Mouse (Mus musculus): Measurements from ENCODE around the gene Cebpb. TPM values are rescaled to one million over a fixed set of nuclear protein-coding genes. Genes with fewer than 3 reads are reported as not detected.

Cebpb gene
- total and polyA plus RNA-seq, 2 experiments from 2014 or later = 4.3 to 5.7 TPM

DNA sequence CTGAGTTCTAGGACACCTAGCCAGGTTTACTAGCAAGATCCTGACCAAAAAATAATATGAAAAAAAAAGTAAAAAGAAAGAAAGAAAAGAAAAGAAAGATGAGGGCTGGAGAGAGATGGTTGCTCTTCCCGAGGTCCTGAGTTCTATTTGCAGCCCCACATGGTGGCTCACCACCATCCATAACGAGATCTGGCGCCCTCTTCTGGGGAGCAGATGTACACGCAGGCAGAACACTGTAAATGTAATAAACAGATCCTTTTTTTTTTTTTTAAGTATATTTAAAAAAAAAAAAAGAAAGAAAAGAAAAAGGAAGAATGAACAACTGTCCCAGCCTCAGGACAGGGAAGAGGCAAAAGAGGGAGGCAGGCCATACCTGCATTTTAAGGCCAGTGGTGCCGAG is 10.1 kb upstream of the Cebpb start:
- Histone ChIP-seq H3K36me3 (ENCODE audit: insufficient read depth) (no peaks in the 10 kb centered on the region), H3K27me3 (ENCODE audit: insufficient read depth, low read length) (no peaks in the 10 kb centered on the region), H3K4me3 (ENCODE audit: low read depth, low read length) (no peak overlapping the region), H3K27ac (ENCODE audit: low read depth, low read length) (no peak overlapping the region), H3K4me2 (ENCODE audit: low read depth) (no peak overlapping the region), H3K9ac (no peak overlapping the region), H3K4me1 (ENCODE audit: insufficient read depth) (no peaks in the 10 kb centered on the region), H3K9me3 (ENCODE audit: low read length) (no peaks in the 10 kb centered on the region)
- no peak for DNase-seq
- 47% methylated on average over 5 of the region's 5 CpGs for WGBS
- ATAC-seq = no peak
- TF ChIP-seq CTCF (IDR thresholded peaks at IDR 0.05; ENCODE audit: low read depth) = peak; percentile 37; the same call in 1 of the 2 replicates

DNA sequence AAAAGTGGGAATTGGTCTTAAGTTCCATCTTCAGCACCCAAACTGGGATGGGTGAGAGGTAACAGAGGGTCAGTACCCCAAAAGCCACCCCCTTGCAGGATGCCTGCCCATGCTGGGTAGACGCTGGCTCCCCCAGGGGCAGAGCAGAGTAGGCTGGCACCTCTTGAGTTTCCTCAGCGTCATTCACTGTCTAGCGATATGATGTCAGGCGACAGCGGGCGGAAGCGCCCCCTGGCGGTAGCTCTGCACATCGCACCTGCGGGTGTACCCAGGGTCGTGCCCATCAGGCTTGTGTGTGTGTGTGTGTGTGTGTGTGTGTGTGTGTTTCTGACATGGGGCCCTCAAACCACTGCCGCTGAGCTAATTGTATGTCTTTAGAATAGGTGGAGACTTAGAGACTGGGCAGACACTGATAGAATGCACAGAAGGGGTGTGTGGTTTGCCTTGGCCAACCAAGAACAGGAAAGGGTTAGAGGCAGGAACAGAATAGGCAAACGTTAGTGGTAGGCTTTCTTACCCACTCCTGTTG is 8.7 kb upstream of the Cebpb start:
- 3% methylated on average over 13 of the region's 13 CpGs for WGBS
- no peak overlapping the region for H3K4me2 ChIP-seq (ENCODE audit: low read depth)
- ATAC-seq (peak; percentile 87), DNase-seq (peak; percentile 82)
- no peak overlapping the region for H3K27ac ChIP-seq (ENCODE audit: low read depth, low read length)
- no peak overlapping the region for H3K4me3 ChIP-seq (ENCODE audit: low read depth, low read length)
- H3K9ac ChIP-seq = no peak overlapping the region
- TF ChIP-seq CTCF (IDR thresholded peaks at IDR 0.05; ENCODE audit: low read depth) = peak; percentile 96
- H3K9me3 ChIP-seq (ENCODE audit: low read length) = no peaks in the 10 kb centered on the region
- H3K4me1 ChIP-seq (ENCODE audit: insufficient read depth) = no peaks in the 10 kb centered on the region
- H3K27me3 ChIP-seq (ENCODE audit: insufficient read depth, low read length) = no peaks in the 10 kb centered on the region
- H3K36me3 ChIP-seq (ENCODE audit: insufficient read depth) = no peaks in the 10 kb centered on the region

DNA sequence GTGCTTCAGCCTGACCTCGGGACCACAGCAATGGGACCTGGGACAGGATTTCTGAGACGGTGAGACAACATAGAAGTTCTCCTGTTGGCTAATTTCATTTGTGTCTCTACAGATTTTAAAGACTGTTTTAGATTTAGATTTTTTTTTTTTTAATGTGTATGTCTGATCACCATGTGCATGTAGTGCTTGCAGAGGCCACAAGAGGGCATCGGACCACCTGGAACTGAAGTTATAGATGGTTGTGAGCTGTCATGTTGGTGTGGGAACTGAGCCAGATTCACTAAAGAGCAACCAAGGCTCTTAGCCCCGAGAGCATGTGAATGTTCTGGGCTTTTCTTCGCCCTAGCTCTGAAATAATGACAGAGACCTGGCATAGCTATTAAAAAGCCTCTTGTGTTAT is 8.1 kb upstream of the Cebpb start:
- Histone ChIP-seq H3K9me3 (ENCODE audit: low read length) (no peaks in the 10 kb centered on the region), H3K9ac (no peak overlapping the region), H3K4me2 (ENCODE audit: low read depth) (no peak overlapping the region), H3K4me3 (ENCODE audit: low read depth, low read length) (no peak overlapping the region), H3K27ac (ENCODE audit: low read depth, low read length) (no peak overlapping the region), H3K27me3 (ENCODE audit: insufficient read depth, low read length) (no peaks in the 10 kb centered on the region), H3K36me3 (ENCODE audit: insufficient read depth) (no peaks in the 10 kb centered on the region), H3K4me1 (ENCODE audit: insufficient read depth) (no peaks in the 10 kb centered on the region)
- TF ChIP-seq CTCF (IDR thresholded peaks at IDR 0.05; ENCODE audit: low read depth) = peak; percentile 66
- ATAC-seq = no peak
- WGBS = 45% methylated on average over 5 of the region's 5 CpGs
- DNase-seq = peak; percentile 57

DNA sequence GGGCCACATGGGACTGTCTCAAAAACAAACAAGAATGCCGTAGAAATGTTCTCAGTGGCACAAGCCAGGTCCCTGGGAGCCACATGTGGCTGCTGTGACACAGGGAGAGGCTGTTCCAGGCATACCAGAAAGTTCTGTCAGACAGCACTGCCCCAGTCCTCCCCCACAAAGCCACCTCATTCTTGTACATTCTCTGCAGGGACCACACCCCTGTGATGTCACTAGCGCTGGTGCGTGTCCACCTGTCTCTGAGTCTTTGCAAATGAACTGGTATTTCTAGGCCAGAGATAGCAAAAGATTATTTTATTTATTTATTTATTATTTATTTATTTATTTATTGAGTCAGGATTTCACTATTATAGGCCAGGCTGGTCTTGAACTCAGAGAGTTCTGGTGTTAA is 5.0 kb upstream of the Cebpb start:
- Histone ChIP-seq H3K27me3 (ENCODE audit: insufficient read depth, low read length) (no peaks in the 10 kb centered on the region), H3K4me3 (ENCODE audit: low read depth, low read length) (no peak overlapping the region), H3K4me2 (ENCODE audit: low read depth) (no peak overlapping the region), H3K36me3 (ENCODE audit: insufficient read depth) (no peaks in the 10 kb centered on the region), H3K4me1 (ENCODE audit: insufficient read depth) (no peaks in the 10 kb centered on the region), H3K9me3 (ENCODE audit: low read length) (no peaks in the 10 kb centered on the region), H3K9ac (no peak overlapping the region), H3K27ac (ENCODE audit: low read depth, low read length) (no peak overlapping the region)
- 88% methylated on average over 3 of the region's 3 CpGs for WGBS
- no peak for ATAC-seq
- DNase-seq = no peak
- no peak for TF ChIP-seq CTCF (IDR thresholded peaks at IDR 0.05; ENCODE audit: low read depth)

DNA sequence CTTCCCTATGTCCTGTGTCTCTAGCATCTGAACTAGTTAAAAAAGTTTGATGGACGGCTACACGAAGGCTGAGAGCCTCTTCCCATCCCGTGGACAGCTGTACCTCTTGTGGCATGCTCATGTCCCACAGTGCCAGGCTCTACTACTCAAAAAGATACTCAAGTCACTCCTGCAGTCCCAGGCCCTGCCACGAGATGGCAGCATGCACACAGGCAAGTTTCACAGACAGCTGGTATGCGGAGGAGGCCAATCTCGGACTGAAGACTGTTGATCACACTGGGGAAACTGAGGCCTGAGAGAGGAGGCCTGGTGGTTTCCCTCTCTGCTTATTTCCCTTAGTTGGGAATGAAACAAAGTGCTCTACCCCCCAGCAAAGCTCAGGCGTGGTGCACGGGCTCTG is 3.6 kb upstream of the Cebpb start:
- no peaks in the 10 kb centered on the region for H3K4me1 ChIP-seq (ENCODE audit: insufficient read depth)
- WGBS = 7% methylated on average over 8 of the region's 8 CpGs
- peaks cover 8% of the 10 kb centered on the region for H3K27me3 ChIP-seq (ENCODE audit: insufficient read depth, low read length)
- peak; percentile 96 for DNase-seq
- no peaks in the 10 kb centered on the region for H3K36me3 ChIP-seq (ENCODE audit: insufficient read depth)
- no peaks in the 10 kb centered on the region for H3K9me3 ChIP-seq (ENCODE audit: low read length)
- TF ChIP-seq CTCF (IDR thresholded peaks at IDR 0.05; ENCODE audit: low read depth) = peak; percentile 100
- no peak overlapping the region for H3K27ac ChIP-seq (ENCODE audit: low read depth, low read length)
- peak; percentile 33 for ATAC-seq
- no peak overlapping the region for H3K4me3 ChIP-seq (ENCODE audit: low read depth, low read length)
- H3K9ac ChIP-seq = no peak overlapping the region
- H3K4me2 ChIP-seq (ENCODE audit: low read depth) = no peak overlapping the region

DNA sequence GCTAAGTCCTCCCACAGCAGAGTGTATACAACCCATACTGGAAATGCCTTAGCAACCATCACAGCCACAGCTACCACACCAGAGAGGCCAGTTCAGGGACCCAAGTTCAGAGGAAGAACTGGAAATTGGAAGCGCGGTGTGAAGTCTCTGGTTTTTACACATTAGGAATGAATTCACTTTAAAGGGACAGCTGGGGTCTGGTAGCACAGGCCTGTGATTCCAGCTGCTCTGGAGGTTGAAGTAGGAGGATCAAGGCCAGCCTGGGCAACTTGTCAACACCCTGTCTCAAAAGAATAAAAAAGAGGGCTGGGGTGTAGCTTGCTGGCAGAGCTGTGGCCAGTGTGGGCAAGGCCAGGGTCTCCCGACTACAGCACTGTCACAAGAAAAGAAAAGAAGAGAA is 2.9 kb upstream of the Cebpb start:
- Histone ChIP-seq H3K4me2 (ENCODE audit: low read depth) (no peak overlapping the region), H3K4me3 (ENCODE audit: low read depth, low read length) (no peak overlapping the region), H3K27me3 (ENCODE audit: insufficient read depth, low read length) (peaks cover 15% of the 10 kb centered on the region), H3K36me3 (ENCODE audit: insufficient read depth) (no peaks in the 10 kb centered on the region), H3K9ac (no peak overlapping the region), H3K4me1 (ENCODE audit: insufficient read depth) (no peaks in the 10 kb centered on the region), H3K27ac (ENCODE audit: low read depth, low read length) (no peak overlapping the region), H3K9me3 (ENCODE audit: low read length) (no peaks in the 10 kb centered on the region)
- DNase-seq (no peak), ATAC-seq (no peak)
- no peak for TF ChIP-seq CTCF (IDR thresholded peaks at IDR 0.05; ENCODE audit: low read depth)
- 80% methylated on average over 3 of the region's 3 CpGs for WGBS

DNA sequence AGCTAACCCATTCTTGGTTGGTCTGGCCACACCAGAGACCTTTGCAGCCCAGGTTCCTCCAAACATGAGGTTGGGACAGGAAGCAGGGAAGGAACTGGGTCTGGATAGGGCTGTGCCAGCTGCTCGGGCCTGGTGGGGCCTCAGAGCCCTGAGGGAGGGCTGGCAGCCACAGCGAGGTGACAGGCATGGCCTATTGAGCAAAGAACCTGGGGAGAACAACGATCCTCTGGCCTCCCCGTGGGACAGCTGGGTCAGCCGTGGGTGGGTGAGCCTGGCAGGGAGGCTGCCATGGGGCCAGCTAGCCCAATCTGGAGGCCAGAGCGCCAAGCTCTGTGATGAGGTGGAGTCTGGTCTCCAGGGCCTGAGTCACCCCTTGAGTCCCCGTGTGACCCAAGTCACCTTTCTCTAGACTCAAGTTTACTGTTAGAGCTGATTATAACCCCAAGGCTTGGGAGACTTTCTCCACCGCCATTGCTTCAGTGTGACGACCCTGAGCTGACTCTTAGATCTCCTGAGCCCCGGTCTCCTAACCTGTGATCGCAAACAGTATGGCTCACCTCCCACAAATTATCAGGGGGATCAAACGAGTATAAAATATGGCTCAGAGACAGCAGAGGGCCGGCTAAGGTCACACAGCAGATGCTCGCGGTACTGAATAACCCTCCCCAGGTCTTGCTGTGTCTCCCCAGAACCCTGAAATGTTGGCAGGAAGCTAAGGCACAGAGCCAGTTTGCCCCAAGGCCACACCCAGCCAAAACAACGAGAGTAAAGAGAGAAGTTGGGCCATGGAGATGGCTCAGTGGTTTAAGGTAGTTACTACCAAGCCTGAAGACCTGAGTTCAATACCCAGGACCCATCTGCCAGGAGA is 2.1 kb upstream of the Cebpb start:
- 75% methylated on average over 16 of the region's 16 CpGs for WGBS
- H3K27me3 ChIP-seq (ENCODE audit: insufficient read depth, low read length) = peaks cover 23% of the 10 kb centered on the region
- no peak for TF ChIP-seq CTCF (IDR thresholded peaks at IDR 0.05; ENCODE audit: low read depth)

More for the DNA sequence above, 2.1 kb upstream of the Cebpb start:
- H3K4me3 ChIP-seq (ENCODE audit: low read depth, low read length) = no peak overlapping the region
- H3K4me2 ChIP-seq (ENCODE audit: low read depth) = no peak overlapping the region
- no peaks in the 10 kb centered on the region for H3K4me1 ChIP-seq (ENCODE audit: insufficient read depth)
- H3K9ac ChIP-seq = no peak overlapping the region
- H3K9me3 ChIP-seq (ENCODE audit: low read length) = no peaks in the 10 kb centered on the region
- no peak overlapping the region for H3K27ac ChIP-seq (ENCODE audit: low read depth, low read length)
- no peaks in the 10 kb centered on the region for H3K36me3 ChIP-seq (ENCODE audit: insufficient read depth)
- ATAC-seq (no peak), DNase-seq (no peak)

Data from forebrain, postnatal 0 days (tissue).